Mouse (Mus musculus) embryonic fibroblast, embryonic 13.5 days (primary cell): Measurements from ENCODE around the gene Mid1. TPM values are rescaled to one million over a fixed set of nuclear protein-coding genes. Genes with fewer than 3 reads are reported as not detected.
"Not testable (repeated sequence)": the region's sequence is repeated elsewhere in the genome, so short reads cannot be mapped to it uniquely, and the experiment has no call there.

Experiments
- H3K27ac ChIP-seq: 2 replicates; pipeline ENCODE4 v1.5.1; 2012; ENCODE audit warnings: low read length, control low read depth, inconsistent platforms; ENCODE audit not compliant: insufficient read depth
- H3K4me1 ChIP-seq: 2 replicates; pipeline ENCODE4 v1.6.1; 2011; ENCODE audit warnings: low read length; ENCODE audit not compliant: control insufficient read depth, insufficient read depth
- H3K4me3 ChIP-seq: 2 replicates; pipeline ENCODE4 v1.5.1; 2011; ENCODE audit warnings: mild to moderate bottlenecking, control low read depth, low read length; ENCODE audit not compliant: insufficient read depth
- CTCF ChIP-seq: IDR thresholded peaks from 2 replicates; pipeline ENCODE4 v1.5.1; 2011; ENCODE audit warnings: mild to moderate bottlenecking, control low read depth, low read length, moderate library complexity, borderline replicate concordance; ENCODE audit not compliant: insufficient read depth
- POLR2A ChIP-seq: IDR thresholded peaks from 2 replicates; pipeline ENCODE4 v1.6.1; 2011; ENCODE audit warnings: low read depth, mild to moderate bottlenecking, control low read depth, low read length, moderate library complexity
- polyA plus RNA-seq: library from polyadenylated mRNA; stranded (reverse); fragments of >200 nt; gene quantifications from 2 replicates; pipeline ENCODE4 v1.2.4, GENCODE M21; 2011; ENCODE audit warnings: low read depth; ENCODE audit not compliant: missing spikeins, insufficient read length

Gene Mid1
- polyA plus RNA-seq, 1 experiment, result 36.1 TPM

- not testable (repeated sequence) for H3K4me1 ChIP-seq, H3K27ac ChIP-seq
Observed at GRCm38 (mm10) chrX:169978436-169979381, 293.7 kb downstream of the Mid1 start.

GRCm38 (mm10) chrX:169979461-169980202, 294.6 kb downstream of the Mid1 start:
- H3K4me1 ChIP-seq, H3K4me3 ChIP-seq: not testable (repeated sequence)
- H3K27ac ChIP-seq, result peak overlapping the region; percentile 31; the same call in 1 of the 2 replicates

More at GRCm38 (mm10) chrX:169978436-169979381, 293.7 kb downstream of the Mid1 start:
- H3K4me3 ChIP-seq, result not testable (repeated sequence)

GRCm38 (mm10) chrX:169980203-169980556, 295.2 kb downstream of the Mid1 start:
- H3K4me1 ChIP-seq, H3K4me3 ChIP-seq: not testable (repeated sequence)
- peak overlapping the region; percentile 31 for H3K27ac ChIP-seq

GRCm38 (mm10) chrX:169980809-169981289, 295.9 kb downstream of the Mid1 start:
- Histone ChIP-seq H3K4me1 (no peaks in the 10 kb centered on the region; the same call in 1 of the 2 replicates), H3K27ac (peak overlapping the region; percentile 31; the same call in 1 of the 2 replicates), H3K4me3 (no peak overlapping the region)
- TF ChIP-seq CTCF (no peak), POLR2A (no peak)

GRCm38 (mm10) chrX:169981761-169982181, 296.8 kb downstream of the Mid1 start:
- H3K4me3 ChIP-seq, H3K4me1 ChIP-seq, H3K27ac ChIP-seq: not testable (repeated sequence)

- H3K27ac ChIP-seq, H3K4me1 ChIP-seq: not testable (repeated sequence)
Observed at GRCm38 (mm10) chrX:169982606-169983400, 297.8 kb downstream of the Mid1 start.

GRCm38 (mm10) chrX:169983401-169984165, 298.6 kb downstream of the Mid1 start:
- H3K27ac ChIP-seq, H3K4me1 ChIP-seq, H3K4me3 ChIP-seq: not testable (repeated sequence)

More at GRCm38 (mm10) chrX:169982606-169983400, 297.8 kb downstream of the Mid1 start:
- not testable (repeated sequence) for H3K4me3 ChIP-seq

GRCm38 (mm10) chrX:169984331-169984730, 299.3 kb downstream of the Mid1 start:
- not testable (repeated sequence) for H3K27ac ChIP-seq, H3K4me3 ChIP-seq, H3K4me1 ChIP-seq

GRCm38 (mm10) chrX:169984853-169985252, 299.9 kb downstream of the Mid1 start:
- H3K4me3 ChIP-seq, H3K4me1 ChIP-seq, H3K27ac ChIP-seq: not testable (repeated sequence)

- H3K27ac ChIP-seq, H3K4me1 ChIP-seq, H3K4me3 ChIP-seq: not testable (repeated sequence)
Observed at GRCm38 (mm10) chrX:169985796-169986195, 300.8 kb downstream of the Mid1 start.

- not testable (repeated sequence) for H3K27ac ChIP-seq, H3K4me3 ChIP-seq, H3K4me1 ChIP-seq
Observed at GRCm38 (mm10) chrX:169986519-169987367, 301.7 kb downstream of the Mid1 start.

GRCm38 (mm10) chrX:169987368-169987837, 302.4 kb downstream of the Mid1 start:
- not testable (repeated sequence) for H3K27ac ChIP-seq, H3K4me1 ChIP-seq, H3K4me3 ChIP-seq

- not testable (repeated sequence) for H3K27ac ChIP-seq, H3K4me3 ChIP-seq, H3K4me1 ChIP-seq
Observed at GRCm38 (mm10) chrX:169988571-169989218, 303.7 kb downstream of the Mid1 start.
